Mouse (Mus musculus) activated CD4-positive, CD25-positive, alpha-beta regulatory T cell, adult 4 months (primary cell): ENCODE measurements around the gene Cep68. TPM values are rescaled to one million over a fixed set of nuclear protein-coding genes. Genes with fewer than 3 reads are reported as not detected.
A peak's percentile ranks its signal among the peaks of the same experiment; 100 is the strongest.

Experiments
- ATAC-seq: one replicate; pipeline ENCODE4 v1.8.0; 2017
- polyA plus RNA-seq, 2 experiments: library from polyadenylated mRNA; unstranded; fragments of 100-300 nt; shearing (Covaris generic); gene quantifications; one replicate each; pipeline ENCODE4 v1.2.1; 2017

Cep68 gene
- polyA plus RNA-seq, 2 experiments from 2014 or later: 9.4 to 11.2 TPM

- ATAC-seq: no peak
These were observed 44.3 kb downstream of the Cep68 start for GRCm38 (mm10) chr11:20204870-20205446.

GRCm38 (mm10) chr11:20204321-20204720, 44.9 kb downstream of the Cep68 start:
- ATAC-seq: no peak

GRCm38 (mm10) chr11:20202299-20203011, 46.8 kb downstream of the Cep68 start:
- peak; percentile 9 for ATAC-seq

GRCm38 (mm10) chr11:20201661-20202101, 47.5 kb downstream of the Cep68 start:
- no peak for ATAC-seq

- peak; percentile 88 for ATAC-seq
These were observed 48.3 kb downstream of the Cep68 start, which contains the start of gene Rab1a for GRCm38 (mm10) chr11:20200713-20201575. Gene Rab1a (plus strand): TSS chr11:20201432.

GRCm38 (mm10) chr11:20193100-20193736, 56.0 kb downstream of the Cep68 start:
- no peak for ATAC-seq

- ATAC-seq: no peak
These were observed 62.0 kb downstream of the Cep68 start for GRCm38 (mm10) chr11:20187271-20187670.

Other genes with a start within 250 kb of the Cep68 start
- 100 to 1,000 TPM; 465 to 556 TPM for gene Actr2, start 136.5 kb downstream of the Cep68 start, polyA plus RNA-seq
- gene Rab1a, start 48.0 kb downstream of the Cep68 start, polyA plus RNA-seq: 100 to 1,000 TPM in 1 of 2 experiments, 10 to 100 TPM in 1; 98.6 to 135 TPM
- gene Slc1a4, start 83.3 kb upstream of the Cep68 start, polyA plus RNA-seq: under 1 TPM in 1 of 2 experiments, not detected in 1; 0.46 TPM